Mouse (Mus musculus) large intestine, adult 2 months (tissue): ENCODE results near the gene Erfe. TPM values are rescaled to one million over a fixed set of nuclear protein-coding genes. Genes with fewer than 3 reads are reported as not detected.

Experiments used
- DNase-seq: peaks from one replicate; pipeline ENCODE4 v3.0.0-alpha.2; 2012; ENCODE audit warnings: low read depth, low spot score
- WGBS: fragments of 180-500 bp; shearing (Covaris S2); methylation state at CpG from one replicate; pipeline ENCODE4 v1.1.7; 2018; 5-methylcytosine and 5-hydroxymethylcytosine counted together
- polyA plus RNA-seq: library from polyadenylated mRNA; depleted of rRNA; stranded (reverse); fragments of >200 nt; gene quantifications from 2 replicates; pipeline ENCODE4 v1.2.3, GENCODE M21; 2012

Erfe gene
- polyA plus RNA-seq, 1 experiment, result 14.1 TPM

- WGBS, result 22% methylated on average over 4 of the region's 4 CpGs
- peak; percentile 75 for DNase-seq
Observed at GRCm38 (mm10) chr1:91369408-91369807, 3.2 kb downstream of the Erfe start.

- no peak for DNase-seq
Observed at GRCm38 (mm10) chr1:91370055-91370454, 3.8 kb downstream of the Erfe start.

GRCm38 (mm10) chr1:91373414-91373835 is 7.2 kb downstream of the Erfe start:
- DNase-seq, result no peak
- WGBS, result 77% methylated on average over 6 of the region's 6 CpGs

More at GRCm38 (mm10) chr1:91370055-91370454, 3.8 kb downstream of the Erfe start:
- 42% methylated on average over 23 of the region's 23 CpGs for WGBS

- no peak for DNase-seq
- WGBS, result 30% methylated on average over 7 of the region's 7 CpGs
Observed at GRCm38 (mm10) chr1:91380453-91381090, 14.3 kb downstream of the Erfe start.

- DNase-seq, result no peak
- 86% methylated on average over 4 of the region's 4 CpGs for WGBS
Observed at GRCm38 (mm10) chr1:91381091-91381471, 14.9 kb downstream of the Erfe start.

- no peak for DNase-seq
- 45% methylated on average over 5 of the region's 5 CpGs for WGBS
Observed at GRCm38 (mm10) chr1:91390369-91390768, 24.1 kb downstream of the Erfe start.

GRCm38 (mm10) chr1:91397927-91398259 is 31.7 kb downstream of the Erfe start:
- DNase-seq, result no peak
- under 1% methylated on average over 12 of the region's 12 CpGs for WGBS

GRCm38 (mm10) chr1:91398260-91399062 is 32.2 kb downstream of the Erfe start, which contains the start of gene Ilkap:
Gene Ilkap, minus strand, starts transcription at chr1:91398815.
- no peak for DNase-seq
- WGBS, result under 1% methylated on average over 88 of the region's 91 CpGs

GRCm38 (mm10) chr1:91404976-91405375 is 38.7 kb downstream of the Erfe start:
- no peak for DNase-seq
- WGBS, result 24% methylated on average over 1 of the region's 1 CpGs

- DNase-seq, result no peak
- WGBS, result 56% methylated on average over 23 of the region's 23 CpGs
Observed at GRCm38 (mm10) chr1:91405406-91406169, 39.4 kb downstream of the Erfe start.

- 93% methylated on average over 4 of the region's 4 CpGs for WGBS
- DNase-seq, result no peak
Observed at GRCm38 (mm10) chr1:91407819-91408218, 41.6 kb downstream of the Erfe start.

- 66% methylated on average over 8 of the region's 8 CpGs for WGBS
- no peak for DNase-seq
Observed at GRCm38 (mm10) chr1:91411631-91412285, 45.5 kb downstream of the Erfe start.

- 5% methylated on average over 64 of the region's 65 CpGs for WGBS
- DNase-seq, result no peak
Observed at GRCm38 (mm10) chr1:91412286-91413029, 46.2 kb downstream of the Erfe start.

GRCm38 (mm10) chr1:91413030-91413506 is 46.8 kb downstream of the Erfe start:
- under 1% methylated on average over 34 of the region's 34 CpGs for WGBS
- no peak for DNase-seq

GRCm38 (mm10) chr1:91413536-91413897 is 47.3 kb downstream of the Erfe start:
- WGBS, result under 1% methylated on average over 14 of the region's 14 CpGs
- no peak for DNase-seq

GRCm38 (mm10) chr1:91413898-91414594 is 47.8 kb downstream of the Erfe start, which contains the start of gene Hes6:
Gene Hes6, minus strand, starts transcription at chr1:91414038.
- WGBS, result 1% methylated on average over 39 of the region's 39 CpGs
- DNase-seq, result no peak

- DNase-seq, result no peak
- 78% methylated on average over 4 of the region's 4 CpGs for WGBS
Observed at GRCm38 (mm10) chr1:91414903-91415302, 48.7 kb downstream of the Erfe start.

- 89% methylated on average over 5 of the region's 5 CpGs for WGBS
- DNase-seq, result no peak
Observed at GRCm38 (mm10) chr1:91415311-91415710, 49.1 kb downstream of the Erfe start.
